Mouse (Mus musculus): ENCODE results near the gene Insl3.
"Not testable (repeated sequence)": the region's sequence is repeated elsewhere in the genome, so short reads cannot be mapped to it uniquely, and the experiment has no call there.

Insl3 gene

DNA sequence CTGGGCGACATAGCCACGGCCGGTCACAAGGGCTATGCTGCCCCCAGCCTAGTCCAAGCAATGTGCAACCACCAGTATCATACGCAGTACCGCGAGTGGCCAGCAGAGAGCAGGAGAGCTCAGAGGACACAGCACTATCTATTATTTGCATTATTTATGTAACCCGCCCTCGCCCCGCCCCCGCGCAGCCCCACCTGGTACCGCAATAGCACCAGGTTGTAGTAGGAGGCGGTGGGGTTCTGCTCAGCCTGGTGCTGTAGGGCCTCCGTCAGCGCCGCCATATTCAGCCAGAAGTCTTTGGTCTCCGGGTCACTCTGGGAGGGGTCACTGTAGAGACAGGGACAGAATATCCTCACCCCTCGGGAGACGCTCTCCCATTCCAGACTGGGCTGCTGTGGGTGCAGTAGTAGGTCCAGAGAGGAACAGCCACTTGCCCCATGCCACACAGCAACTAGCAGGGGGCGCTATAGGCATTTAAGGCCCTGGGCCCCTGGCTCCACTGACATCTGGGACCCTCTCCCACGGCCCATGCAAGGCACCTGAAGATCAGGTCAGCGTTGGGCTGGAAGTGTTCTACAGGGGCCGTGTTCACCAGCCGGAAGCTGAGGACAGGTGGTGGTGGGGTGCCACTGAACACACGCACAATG, 20.9 kb downstream of the Insl3 start:
- peak in 1 of 2 experiments; percentile 51 for DNase-seq

DNA sequence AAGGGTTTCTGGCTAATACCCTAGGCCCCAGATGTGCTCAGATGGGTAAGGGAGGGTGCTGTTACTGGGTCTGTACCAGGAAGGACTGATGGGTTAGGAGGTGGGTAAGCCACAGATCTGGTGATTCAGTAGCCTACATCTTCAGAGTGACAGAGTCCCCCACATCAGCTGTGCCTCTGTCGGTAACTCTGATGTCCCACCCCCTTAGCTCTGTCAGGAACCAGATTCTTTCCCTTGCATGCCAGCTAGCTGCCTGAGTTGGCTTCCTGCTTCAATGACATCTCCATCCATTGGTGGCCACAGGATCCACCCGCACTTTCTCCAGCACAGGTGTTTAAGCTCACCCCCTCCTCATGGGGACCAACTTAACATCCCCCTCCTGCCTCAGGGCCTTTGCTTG, 22.6 kb downstream of the Insl3 start:
- DNase-seq, result no peak

DNA sequence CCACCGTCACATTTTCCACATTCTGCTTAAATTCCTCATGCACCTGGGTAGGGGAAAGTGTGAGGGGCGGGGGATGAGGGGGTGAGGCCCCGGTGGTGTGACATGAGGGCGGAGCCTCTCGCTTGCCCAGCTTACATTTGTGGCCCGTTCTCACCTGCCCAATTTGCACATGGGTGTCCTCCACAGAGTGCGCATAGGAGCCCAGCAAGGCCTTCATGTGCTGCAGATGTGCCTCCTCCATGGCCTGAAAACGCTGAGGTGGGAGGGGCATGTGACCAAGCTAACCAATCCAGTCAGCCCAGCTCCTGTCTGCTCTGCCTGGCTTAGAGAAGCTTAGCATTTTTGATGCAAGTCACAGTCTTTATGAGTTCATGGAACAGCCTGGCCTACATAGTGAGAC, 26.5 kb downstream of the Insl3 start:
- no peak for DNase-seq

DNA sequence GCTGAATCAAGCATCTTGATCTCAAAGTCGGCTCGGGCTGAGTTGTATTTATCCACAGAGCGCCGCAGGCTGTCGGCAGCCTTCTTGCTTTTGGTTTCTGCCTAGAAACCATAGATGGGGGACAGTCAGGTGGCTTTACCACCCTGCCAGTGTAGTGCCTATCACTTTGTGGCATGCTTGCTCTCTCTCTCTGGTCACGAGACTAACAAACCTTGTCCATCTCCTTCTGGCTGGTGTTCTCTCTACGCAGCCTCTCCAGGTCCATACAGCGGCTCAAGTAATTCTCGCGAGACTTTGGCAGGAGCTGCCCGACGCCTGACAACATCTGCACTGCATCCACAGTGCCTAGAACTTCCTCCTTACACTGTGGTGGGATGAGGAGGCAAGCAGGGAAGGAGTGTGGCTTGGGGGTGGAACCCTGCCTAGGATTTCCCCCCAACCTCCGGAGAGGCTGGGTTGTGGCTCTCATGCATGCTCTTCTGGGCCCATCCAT, 27.6 kb downstream of the Insl3 start:
- no peak for DNase-seq

DNA sequence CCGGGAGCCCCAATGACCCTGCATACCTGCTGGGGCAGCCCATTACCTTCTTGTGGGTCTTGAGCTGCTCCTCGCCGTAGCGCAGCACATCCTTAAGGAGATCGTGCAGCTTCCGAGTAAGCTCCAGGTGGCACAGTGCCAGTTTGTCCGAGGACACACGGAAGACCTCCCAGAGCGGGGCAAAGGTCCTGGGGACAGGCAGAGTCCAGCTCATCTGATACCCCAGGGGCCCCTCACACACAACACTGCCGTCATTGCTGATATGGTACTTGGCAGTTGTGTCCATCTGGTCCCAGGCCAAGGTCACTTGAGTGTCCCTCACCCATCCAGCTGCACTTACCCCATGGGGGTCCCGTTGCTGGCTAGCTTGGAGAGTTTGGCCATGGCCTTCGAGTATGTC, 28.1 kb downstream of the Insl3 start:
- DNase-seq, result no peak

DNA sequence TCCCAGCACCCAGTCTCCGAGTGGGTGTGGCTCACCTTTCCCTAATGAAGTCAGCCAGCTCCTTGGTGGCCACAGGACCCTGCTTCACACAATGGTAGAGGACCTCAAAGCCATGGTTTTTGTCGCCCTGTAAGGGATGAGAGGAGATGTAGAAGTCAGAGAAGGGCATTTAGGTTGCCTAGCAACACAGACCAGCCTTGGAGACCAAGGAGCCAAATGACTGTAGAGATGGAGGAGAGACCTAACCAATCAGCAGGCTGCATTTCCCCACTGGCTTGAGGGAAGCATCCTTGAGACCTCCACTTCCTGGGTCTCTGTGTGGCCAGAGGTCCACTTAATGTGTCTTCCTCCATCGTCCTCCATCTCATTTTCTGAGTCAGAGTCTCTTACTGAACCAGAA, 29.2 kb downstream of the Insl3 start:
- DNase-seq, result no peak

DNA sequence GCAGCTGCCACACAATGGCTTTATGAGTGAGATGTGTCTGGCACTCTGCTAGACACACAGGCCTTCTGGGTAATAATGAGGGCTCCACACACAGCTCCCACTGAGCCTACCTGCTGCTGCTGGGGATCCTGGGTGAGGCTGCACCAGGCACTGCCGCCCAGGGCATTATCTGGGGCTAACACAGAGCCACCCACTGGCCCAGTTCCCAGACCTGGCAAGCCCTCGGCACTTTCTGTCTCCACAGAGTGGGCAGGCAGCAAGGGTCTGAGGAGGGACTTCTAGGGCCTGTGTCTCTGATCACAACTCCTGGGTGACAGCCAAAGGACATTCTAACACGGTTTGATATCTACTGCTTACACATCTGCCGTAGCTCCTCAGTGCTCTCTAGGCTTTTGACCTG, 30.2 kb downstream of the Insl3 start:
- no peak for DNase-seq

DNA sequence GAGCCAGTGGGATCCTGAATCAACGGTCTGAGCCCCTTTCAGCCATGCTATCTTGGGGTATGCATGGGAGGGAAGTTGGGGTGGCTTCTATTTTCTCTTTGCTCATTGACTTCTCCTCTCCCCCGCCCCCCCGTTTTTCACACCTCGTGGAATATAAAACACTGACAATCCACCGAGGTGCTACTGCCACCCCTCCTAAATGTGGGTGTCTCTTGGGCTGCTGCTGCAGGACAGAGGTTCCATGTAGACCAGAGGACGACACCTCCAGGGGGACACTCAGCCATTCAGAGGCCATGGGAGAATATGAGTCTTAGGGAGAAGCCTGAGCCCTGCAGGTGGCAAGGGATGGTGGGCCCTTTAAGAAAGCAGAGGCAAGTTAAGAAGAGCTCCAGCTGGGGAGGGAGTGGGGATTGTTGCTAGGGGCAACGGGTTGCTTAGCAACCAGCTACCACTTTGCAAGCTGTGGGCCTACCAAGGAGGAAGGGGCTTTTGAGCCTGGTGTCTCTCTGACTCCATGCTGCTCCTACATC, 31.0 kb downstream of the Insl3 start:
- peak in 1 of 2 experiments; percentile 54 for DNase-seq

DNA sequence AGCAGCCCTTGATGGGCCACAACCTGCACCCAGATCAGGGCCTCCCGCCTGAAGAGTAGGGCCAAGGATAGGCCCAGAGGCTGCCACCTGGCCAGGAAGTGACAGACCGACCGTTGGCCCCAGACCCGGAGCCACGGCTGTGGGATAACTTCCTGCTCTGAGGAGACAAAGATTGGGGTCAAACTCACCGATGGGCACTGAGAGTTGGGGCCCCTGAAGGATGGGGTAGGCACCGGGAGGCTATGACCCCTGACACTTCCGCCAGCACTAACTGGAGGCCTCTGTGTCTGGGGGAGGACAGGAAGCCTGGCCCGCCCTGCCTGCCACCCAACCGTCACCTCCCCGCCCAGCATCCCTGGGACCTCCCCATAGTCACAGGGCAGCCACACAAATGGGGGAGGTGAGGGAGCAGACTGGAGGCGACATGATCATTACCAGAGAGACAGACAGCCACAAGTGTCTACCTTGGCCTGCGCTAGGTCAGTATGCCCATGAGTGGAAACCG, 34.1 kb downstream of the Insl3 start:
- peak; percentile 81 to 89 for DNase-seq

DNA sequence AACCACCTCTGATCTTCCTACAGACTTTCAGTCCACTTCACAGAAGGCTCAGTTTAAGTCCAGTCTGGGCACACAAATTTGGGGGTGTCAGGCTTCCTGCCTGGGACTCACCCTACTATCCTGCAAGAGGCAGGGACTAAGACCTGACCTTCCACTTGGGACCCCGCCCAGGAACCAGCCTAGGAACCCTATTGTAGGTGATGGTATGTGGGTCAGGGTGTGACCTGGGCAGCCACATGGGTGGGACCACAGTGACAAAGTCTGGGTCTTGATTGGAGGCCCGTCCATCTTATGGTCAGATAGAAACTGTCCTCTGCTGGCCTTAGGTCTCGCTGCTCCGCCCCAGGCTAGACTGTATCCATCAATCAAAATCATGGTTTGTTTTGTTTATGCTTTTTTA, 35.4 kb downstream of the Insl3 start:
- DNase-seq, result no peak

DNA sequence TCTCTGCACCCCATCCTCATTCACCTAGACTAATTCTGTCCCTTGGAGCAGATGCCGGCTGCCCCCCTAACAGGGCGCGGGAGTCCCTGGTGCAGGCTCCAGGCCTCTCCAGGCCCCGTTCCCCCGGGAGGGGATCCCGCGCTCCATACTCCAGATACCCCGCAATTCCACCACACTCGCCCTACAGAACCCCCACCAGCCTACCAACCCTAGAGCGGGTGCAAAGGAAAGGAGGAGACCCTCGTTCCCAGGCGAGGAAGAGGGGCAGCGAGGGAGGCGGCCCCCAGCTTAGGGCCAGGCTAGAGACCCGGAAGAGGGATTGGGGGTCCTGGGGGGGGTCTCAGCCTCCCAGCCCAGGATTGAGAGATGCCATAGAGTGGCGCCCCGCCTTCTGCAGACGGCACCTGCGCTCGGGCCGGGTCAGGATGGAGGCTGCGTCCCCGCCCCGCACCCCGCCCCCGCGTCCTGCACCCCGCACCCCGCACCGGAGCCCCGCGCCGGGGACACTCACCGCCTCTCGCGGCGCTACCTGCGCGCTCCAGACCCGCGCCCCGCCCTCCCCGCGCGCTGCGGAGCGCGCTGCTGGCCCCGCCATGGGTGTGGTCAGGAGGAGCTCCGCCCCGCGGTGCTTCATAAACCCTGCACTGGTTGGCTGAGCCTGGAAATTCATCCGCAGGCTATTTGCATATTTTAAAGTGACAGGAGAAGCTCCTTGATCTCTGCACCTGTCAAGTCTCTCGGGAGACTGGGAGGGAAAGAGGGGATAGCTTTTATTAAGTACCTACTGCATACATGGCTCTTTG, 36.3 kb downstream of the Insl3 start, which contains the start of gene Fcho1:
Gene Fcho1 (minus strand): TSS at position 595 of the 803 bp plus-strand sequence.
- DNase-seq, result peak; percentile 83 to 88

DNA sequence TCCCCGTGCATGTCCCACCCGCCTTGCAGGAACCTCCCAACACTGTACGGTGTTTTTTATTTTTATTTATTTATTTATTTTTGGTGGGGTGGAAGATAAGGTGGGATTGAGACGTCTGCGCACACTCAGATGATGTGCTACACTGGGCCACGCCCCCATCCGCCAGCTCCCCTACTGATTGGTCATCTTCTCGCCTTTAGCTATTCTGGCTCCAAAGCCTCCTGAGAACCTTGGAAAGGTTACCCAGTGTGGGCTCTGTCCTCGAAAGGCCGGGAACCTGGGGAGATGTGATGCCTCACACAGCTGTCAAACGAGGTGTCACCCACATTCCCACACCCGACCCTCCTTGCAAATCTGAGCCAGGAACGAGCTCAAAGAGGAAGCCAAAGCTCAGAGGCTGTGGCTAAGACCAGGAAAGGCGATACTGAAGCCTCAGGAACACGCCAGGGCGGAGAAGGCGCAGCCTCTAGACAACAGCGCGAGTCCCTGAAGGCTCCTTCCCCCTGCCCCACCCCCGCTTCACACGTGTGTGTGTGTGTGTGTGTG, 39.3 kb downstream of the Insl3 start:
- DNase-seq, result no peak

DNA sequence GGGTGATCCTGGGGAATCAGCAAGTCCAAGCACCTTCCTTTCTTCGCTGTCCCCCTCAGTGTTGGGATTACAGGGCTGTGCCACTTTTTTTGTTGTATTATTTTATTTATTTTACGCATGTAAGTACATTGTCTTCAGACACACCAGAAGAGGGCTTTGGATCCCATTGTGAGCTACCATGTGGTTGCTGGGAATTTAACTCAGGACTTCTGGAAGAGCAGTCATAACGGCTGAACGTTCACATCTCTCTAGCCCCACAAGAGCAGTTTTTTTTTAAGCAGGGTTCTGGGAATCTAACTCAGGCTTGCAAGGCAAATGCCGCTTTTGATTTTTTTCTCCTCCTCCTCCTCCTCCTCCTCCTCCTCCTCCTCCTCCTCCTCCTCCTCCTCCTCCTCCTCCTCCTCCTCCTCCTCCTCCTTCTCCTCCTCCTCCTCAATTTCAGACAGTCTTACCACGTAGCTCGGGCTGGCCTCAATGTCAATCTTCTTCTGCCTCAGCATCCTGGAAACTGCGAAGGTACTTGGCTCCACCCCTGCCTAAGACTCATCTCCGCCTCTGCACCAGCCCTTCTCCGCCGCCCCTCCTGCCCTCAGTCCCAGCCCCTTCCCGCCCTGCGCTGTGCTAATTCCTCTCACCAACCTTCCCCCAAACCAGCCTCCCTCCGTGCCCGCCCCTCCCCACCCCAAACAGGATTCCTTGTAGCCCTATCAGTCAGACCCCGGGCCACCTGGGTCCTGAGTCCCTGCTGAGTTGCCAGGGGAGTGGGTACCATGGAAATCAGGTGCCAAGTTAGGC, 40.0 kb downstream of the Insl3 start:
- DNase-seq, result peak; percentile 48 to 64

DNA sequence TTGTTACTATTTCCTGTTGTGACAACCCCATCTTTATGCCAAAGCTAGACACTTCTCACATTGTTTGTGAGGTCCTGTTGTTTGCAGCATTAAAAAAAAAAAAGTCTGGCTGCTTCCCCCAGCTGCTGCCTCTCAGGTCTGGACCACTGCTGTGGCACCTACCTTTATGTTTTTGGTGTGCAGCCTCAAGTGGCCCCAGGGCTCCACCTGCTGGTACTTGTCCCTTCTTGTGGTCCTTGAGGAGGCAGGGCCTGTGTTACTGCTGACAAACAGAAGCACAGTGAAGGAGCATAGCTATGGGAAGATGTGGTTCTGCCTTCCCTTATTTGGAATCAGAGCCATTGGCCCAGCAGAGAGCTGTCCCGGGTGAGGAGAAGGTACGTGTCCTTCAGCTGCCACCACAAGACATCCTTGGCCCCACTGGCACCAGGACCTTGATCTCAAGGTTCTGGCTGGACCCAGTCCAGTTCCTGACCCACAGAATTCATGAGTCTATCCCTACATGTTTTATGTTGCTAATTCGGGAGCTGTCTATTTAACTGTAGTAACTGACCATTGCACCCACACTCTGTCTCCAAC, 42.7 kb downstream of the Insl3 start:
- DNase-seq, result peak; percentile 56 to 64

DNA sequence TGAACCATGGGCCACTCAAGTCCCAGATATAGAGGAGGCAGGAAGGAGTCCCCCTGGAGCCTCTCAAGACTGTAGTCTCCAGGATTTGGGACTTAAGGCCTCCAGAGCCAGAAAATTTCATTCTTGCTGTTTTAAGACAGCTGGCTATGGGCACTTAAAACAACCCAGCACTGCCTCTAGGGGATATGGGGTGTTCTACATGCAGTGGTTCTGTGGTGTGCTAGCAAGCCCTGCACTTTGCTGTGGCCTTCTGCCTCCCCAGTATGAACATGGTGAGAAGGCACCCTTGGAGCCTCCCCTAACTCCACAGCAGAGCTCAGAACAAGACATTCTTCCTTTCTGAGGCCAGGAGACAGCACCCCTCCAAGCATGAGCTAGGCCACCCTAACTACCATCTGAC, 49.3 kb downstream of the Insl3 start:
- not testable (repeated sequence) for DNase-seq

Data from thymus, adult 18-20 months (tissue).